Mouse (Mus musculus): ENCODE data around the gene Mgat4a. TPM values are rescaled to one million over a fixed set of nuclear protein-coding genes. Genes with fewer than 3 reads are reported as not detected.
"Not testable (repeated sequence)": the region's sequence is repeated elsewhere in the genome, so short reads cannot be mapped to it uniquely, and the experiment has no call there.

Gene Mgat4a
- polyA plus RNA-seq, 1 experiment from 2014 or later, result 4.5 TPM

- H3K9ac ChIP-seq (ENCODE audit: low read length); DNase-seq (ENCODE audit: low spot score); H3K9me3 ChIP-seq (ENCODE audit: control insufficient read depth, low read length); H3K4me3 ChIP-seq (ENCODE audit: low read depth, low read length); ATAC-seq (ENCODE audit: insufficient read depth, low FRiP score, low TSS enrichment); H3K36me3 ChIP-seq (ENCODE audit: control insufficient read depth, insufficient read depth, low read length); H3K4me2 ChIP-seq (ENCODE audit: low read depth); H3K27ac ChIP-seq (ENCODE audit: low read depth, low read length); H3K4me1 ChIP-seq (ENCODE audit: control insufficient read depth, insufficient read depth, low read length); H3K27me3 ChIP-seq (ENCODE audit: control insufficient read depth, insufficient read depth, low read length): not testable (repeated sequence)
- WGBS, result 87% methylated on average over 4 of the region's 4 CpGs
Measured at GRCm38 (mm10) chr1:37524122-37524521, 16.7 kb downstream of the Mgat4a start.

- not testable (repeated sequence) for H3K9ac ChIP-seq (ENCODE audit: low read length); H3K9me3 ChIP-seq (ENCODE audit: control insufficient read depth, low read length); H3K4me2 ChIP-seq (ENCODE audit: low read depth); H3K27ac ChIP-seq (ENCODE audit: low read depth, low read length); H3K27me3 ChIP-seq (ENCODE audit: control insufficient read depth, insufficient read depth, low read length); DNase-seq (ENCODE audit: low spot score); ATAC-seq (ENCODE audit: insufficient read depth, low FRiP score, low TSS enrichment); H3K36me3 ChIP-seq (ENCODE audit: control insufficient read depth, insufficient read depth, low read length); H3K4me3 ChIP-seq (ENCODE audit: low read depth, low read length); H3K4me1 ChIP-seq (ENCODE audit: control insufficient read depth, insufficient read depth, low read length)
- WGBS, result 89% methylated on average over 3 of the region's 3 CpGs
Measured at GRCm38 (mm10) chr1:37523548-37523947, 17.3 kb downstream of the Mgat4a start.

GRCm38 (mm10) chr1:37522101-37522500 is 18.7 kb downstream of the Mgat4a start:
- Histone ChIP-seq H3K36me3 (ENCODE audit: control insufficient read depth, insufficient read depth, low read length) (no peaks in the 10 kb centered on the region), H3K4me1 (ENCODE audit: control insufficient read depth, insufficient read depth, low read length) (no peaks in the 10 kb centered on the region), H3K27ac (ENCODE audit: low read depth, low read length) (no peak overlapping the region), H3K9me3 (ENCODE audit: control insufficient read depth, low read length) (no peaks in the 10 kb centered on the region), H3K27me3 (ENCODE audit: control insufficient read depth, insufficient read depth, low read length) (no peaks in the 10 kb centered on the region), H3K9ac (ENCODE audit: low read length) (no peak overlapping the region), H3K4me3 (ENCODE audit: low read depth, low read length) (no peak overlapping the region), H3K4me2 (ENCODE audit: low read depth) (no peak overlapping the region)
- DNase-seq (ENCODE audit: low spot score) (no peak), ATAC-seq (ENCODE audit: insufficient read depth, low FRiP score, low TSS enrichment) (no peak)
- 90% methylated on average over 5 of the region's 5 CpGs for WGBS

GRCm38 (mm10) chr1:37518791-37519190 is 22.0 kb downstream of the Mgat4a start:
- no peak overlapping the region for H3K27ac ChIP-seq (ENCODE audit: low read depth, low read length)
- H3K36me3 ChIP-seq (ENCODE audit: control insufficient read depth, insufficient read depth, low read length), result no peaks in the 10 kb centered on the region
- H3K9ac ChIP-seq (ENCODE audit: low read length), result no peak overlapping the region
- H3K27me3 ChIP-seq (ENCODE audit: control insufficient read depth, insufficient read depth, low read length), result no peaks in the 10 kb centered on the region
- DNase-seq (ENCODE audit: low spot score) (no peak), ATAC-seq (ENCODE audit: insufficient read depth, low FRiP score, low TSS enrichment) (no peak)
- H3K4me3 ChIP-seq (ENCODE audit: low read depth, low read length), result no peak overlapping the region
- no peak overlapping the region for H3K4me2 ChIP-seq (ENCODE audit: low read depth)
- H3K4me1 ChIP-seq (ENCODE audit: control insufficient read depth, insufficient read depth, low read length), result no peaks in the 10 kb centered on the region
- no peaks in the 10 kb centered on the region for H3K9me3 ChIP-seq (ENCODE audit: control insufficient read depth, low read length)
- 94% methylated on average over 4 of the region's 4 CpGs for WGBS

GRCm38 (mm10) chr1:37518124-37518720 is 22.6 kb downstream of the Mgat4a start:
- H3K27ac ChIP-seq (ENCODE audit: low read depth, low read length), result no peak overlapping the region
- no peaks in the 10 kb centered on the region for H3K9me3 ChIP-seq (ENCODE audit: control insufficient read depth, low read length)
- WGBS, result 71% methylated on average over 4 of the region's 4 CpGs
- no peak overlapping the region for H3K9ac ChIP-seq (ENCODE audit: low read length)
- no peak overlapping the region for H3K4me3 ChIP-seq (ENCODE audit: low read depth, low read length)
- ATAC-seq (ENCODE audit: insufficient read depth, low FRiP score, low TSS enrichment) (no peak), DNase-seq (ENCODE audit: low spot score) (no peak)
- H3K4me1 ChIP-seq (ENCODE audit: control insufficient read depth, insufficient read depth, low read length), result no peaks in the 10 kb centered on the region
- no peak overlapping the region for H3K4me2 ChIP-seq (ENCODE audit: low read depth)
- no peaks in the 10 kb centered on the region for H3K27me3 ChIP-seq (ENCODE audit: control insufficient read depth, insufficient read depth, low read length)
- no peaks in the 10 kb centered on the region for H3K36me3 ChIP-seq (ENCODE audit: control insufficient read depth, insufficient read depth, low read length)

GRCm38 (mm10) chr1:37512961-37513431 is 27.8 kb downstream of the Mgat4a start:
- no peak overlapping the region for H3K4me2 ChIP-seq (ENCODE audit: low read depth)
- no peak for ATAC-seq (ENCODE audit: insufficient read depth, low FRiP score, low TSS enrichment)
- WGBS, result 88% methylated on average over 2 of the region's 2 CpGs
- H3K36me3 ChIP-seq (ENCODE audit: control insufficient read depth, insufficient read depth, low read length), result no peaks in the 10 kb centered on the region
- H3K9ac ChIP-seq (ENCODE audit: low read length), result no peak overlapping the region
- H3K9me3 ChIP-seq (ENCODE audit: control insufficient read depth, low read length), result no peaks in the 10 kb centered on the region
- no peaks in the 10 kb centered on the region for H3K4me1 ChIP-seq (ENCODE audit: control insufficient read depth, insufficient read depth, low read length)
- no peak for DNase-seq (ENCODE audit: low spot score)
- no peaks in the 10 kb centered on the region for H3K27me3 ChIP-seq (ENCODE audit: control insufficient read depth, insufficient read depth, low read length)
- no peak overlapping the region for H3K27ac ChIP-seq (ENCODE audit: low read depth, low read length)
- H3K4me3 ChIP-seq (ENCODE audit: low read depth, low read length), result no peak overlapping the region

- H3K4me3 ChIP-seq (ENCODE audit: low read depth, low read length), result no peak overlapping the region
- no peak overlapping the region for H3K9ac ChIP-seq (ENCODE audit: low read length)
- no peak overlapping the region for H3K27ac ChIP-seq (ENCODE audit: low read depth, low read length)
- H3K36me3 ChIP-seq (ENCODE audit: control insufficient read depth, insufficient read depth, low read length), result no peaks in the 10 kb centered on the region
- H3K9me3 ChIP-seq (ENCODE audit: control insufficient read depth, low read length), result no peaks in the 10 kb centered on the region
- no peaks in the 10 kb centered on the region for H3K4me1 ChIP-seq (ENCODE audit: control insufficient read depth, insufficient read depth, low read length)
- no peaks in the 10 kb centered on the region for H3K27me3 ChIP-seq (ENCODE audit: control insufficient read depth, insufficient read depth, low read length)
- 67% methylated on average over 5 of the region's 5 CpGs for WGBS
- ATAC-seq (ENCODE audit: insufficient read depth, low FRiP score, low TSS enrichment), result no peak
- no peak overlapping the region for H3K4me2 ChIP-seq (ENCODE audit: low read depth)
- no peak for DNase-seq (ENCODE audit: low spot score)
Measured at GRCm38 (mm10) chr1:37512109-37512640, 28.6 kb downstream of the Mgat4a start.

- no peaks in the 10 kb centered on the region for H3K9me3 ChIP-seq (ENCODE audit: control insufficient read depth, low read length)
- no peaks in the 10 kb centered on the region for H3K27me3 ChIP-seq (ENCODE audit: control insufficient read depth, insufficient read depth, low read length)
- no peak overlapping the region for H3K4me3 ChIP-seq (ENCODE audit: low read depth, low read length)
- no peak overlapping the region for H3K9ac ChIP-seq (ENCODE audit: low read length)
- no peaks in the 10 kb centered on the region for H3K4me1 ChIP-seq (ENCODE audit: control insufficient read depth, insufficient read depth, low read length)
- H3K27ac ChIP-seq (ENCODE audit: low read depth, low read length), result no peak overlapping the region
- DNase-seq (ENCODE audit: low spot score) (no peak), ATAC-seq (ENCODE audit: insufficient read depth, low FRiP score, low TSS enrichment) (no peak)
- no peaks in the 10 kb centered on the region for H3K36me3 ChIP-seq (ENCODE audit: control insufficient read depth, insufficient read depth, low read length)
- H3K4me2 ChIP-seq (ENCODE audit: low read depth), result no peak overlapping the region
- WGBS, result 81% methylated on average over 3 of the region's 3 CpGs
Measured at GRCm38 (mm10) chr1:37510193-37510592, 30.6 kb downstream of the Mgat4a start.

GRCm38 (mm10) chr1:37509437-37509836 is 31.4 kb downstream of the Mgat4a start:
- Histone ChIP-seq H3K9ac (ENCODE audit: low read length) (no peak overlapping the region), H3K4me2 (ENCODE audit: low read depth) (no peak overlapping the region), H3K27me3 (ENCODE audit: control insufficient read depth, insufficient read depth, low read length) (no peaks in the 10 kb centered on the region), H3K9me3 (ENCODE audit: control insufficient read depth, low read length) (no peaks in the 10 kb centered on the region), H3K4me1 (ENCODE audit: control insufficient read depth, insufficient read depth, low read length) (no peaks in the 10 kb centered on the region), H3K4me3 (ENCODE audit: low read depth, low read length) (no peak overlapping the region), H3K36me3 (ENCODE audit: control insufficient read depth, insufficient read depth, low read length) (no peaks in the 10 kb centered on the region), H3K27ac (ENCODE audit: low read depth, low read length) (no peak overlapping the region)
- ATAC-seq (ENCODE audit: insufficient read depth, low FRiP score, low TSS enrichment) (no peak), DNase-seq (ENCODE audit: low spot score) (no peak)
- WGBS, result 86% methylated on average over 5 of the region's 5 CpGs

Data from neural tube, embryonic 11.5 days (tissue).